Mouse (Mus musculus): Measurements from ENCODE around the gene Dennd2a.

The Dennd2a gene

GRCm38 (mm10) chr6:39555648-39555945, 2.1 kb downstream of the Dennd2a start:
- DNase-seq, result no peak

- DNase-seq, result no peak
Measured at GRCm38 (mm10) chr6:39554888-39555647, 2.6 kb downstream of the Dennd2a start.

- DNase-seq, result peak; percentile 27
Measured at GRCm38 (mm10) chr6:39551981-39552636, 5.6 kb downstream of the Dennd2a start.

- DNase-seq, result no peak
Measured at GRCm38 (mm10) chr6:39548030-39548429, 9.6 kb downstream of the Dennd2a start.

GRCm38 (mm10) chr6:39545474-39545873, 12.2 kb downstream of the Dennd2a start:
- no peak for DNase-seq

DNA sequence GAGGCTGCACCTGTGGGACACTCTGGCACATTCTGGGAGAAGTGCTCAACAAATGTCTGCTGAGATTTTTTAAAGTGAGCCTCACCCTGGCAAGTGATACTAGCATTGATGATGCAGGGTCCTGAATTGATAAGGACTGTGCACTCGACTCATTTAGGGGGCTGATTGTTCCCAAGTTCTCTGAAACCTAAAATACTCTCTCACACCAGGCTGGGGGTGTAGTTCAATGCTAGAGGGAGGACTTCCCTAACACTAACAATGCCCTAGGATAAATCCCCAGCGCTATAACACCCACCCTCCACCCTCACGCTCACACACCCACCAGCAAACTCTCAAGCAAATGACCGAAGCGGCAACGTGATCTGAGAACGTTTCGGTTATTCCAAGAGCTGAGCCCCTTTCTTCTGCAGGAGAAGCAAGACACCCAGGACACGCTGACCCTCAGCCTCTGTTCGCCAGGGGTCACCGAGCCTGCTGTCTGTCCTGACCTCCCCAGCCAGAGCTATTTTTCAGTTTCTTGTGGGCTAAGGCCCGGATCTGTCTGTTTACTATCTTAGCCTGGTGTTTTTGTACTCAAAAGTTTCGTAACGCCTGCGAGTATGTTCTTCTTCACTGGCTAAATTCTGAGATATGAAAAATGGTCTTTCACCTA, 13.8 kb downstream of the Dennd2a start:
- peak; percentile 40 for DNase-seq

DNA sequence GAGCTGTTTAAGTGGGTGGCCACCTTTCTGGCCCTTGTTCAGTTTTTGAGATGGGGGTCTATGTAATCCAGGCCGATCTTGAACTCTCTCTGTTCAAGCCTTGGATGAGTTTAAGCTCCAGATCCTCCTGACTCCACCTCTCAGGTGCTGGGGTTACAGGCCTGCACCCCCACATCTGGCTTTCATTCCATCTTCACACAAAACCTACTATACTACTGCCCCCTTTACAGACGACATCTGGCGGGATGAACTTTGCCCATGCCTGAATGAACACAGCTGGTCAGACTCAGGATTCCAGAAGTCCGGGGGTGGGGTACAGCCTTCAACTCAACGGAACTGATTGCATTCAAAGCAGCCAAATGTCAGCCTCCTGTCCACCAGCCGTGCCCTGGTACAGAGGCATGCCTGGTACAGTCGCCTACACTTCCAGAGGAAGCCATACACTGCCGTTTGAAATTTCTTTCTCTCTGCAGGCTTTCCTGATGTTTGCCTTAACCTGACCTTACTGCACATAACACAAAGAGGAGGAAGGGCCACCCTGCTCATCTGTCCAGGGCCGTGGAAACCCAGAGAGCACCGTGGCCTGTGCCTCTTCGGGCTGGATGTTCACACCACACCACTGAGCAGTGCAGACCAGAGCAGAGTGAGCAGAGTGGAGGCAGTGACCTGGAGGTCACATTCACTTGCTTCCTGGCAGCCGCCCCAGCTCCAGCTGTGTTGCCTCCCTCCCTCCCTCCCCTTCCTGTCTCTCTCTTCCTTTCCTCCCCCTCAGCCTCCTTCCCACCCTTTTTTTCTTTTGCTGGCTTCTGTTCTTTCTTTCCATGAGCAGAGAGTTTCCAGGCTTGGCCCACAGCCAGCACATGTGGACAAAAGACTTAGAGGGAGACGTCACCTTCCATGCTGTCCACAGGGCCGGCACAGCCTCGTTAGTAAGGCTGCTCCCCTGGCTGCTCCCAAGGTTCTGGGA, 14.8 kb downstream of the Dennd2a start:
- peak; percentile 83 for DNase-seq

GRCm38 (mm10) chr6:39540563-39540962, 17.1 kb downstream of the Dennd2a start:
- peak; percentile 54 for DNase-seq

DNA sequence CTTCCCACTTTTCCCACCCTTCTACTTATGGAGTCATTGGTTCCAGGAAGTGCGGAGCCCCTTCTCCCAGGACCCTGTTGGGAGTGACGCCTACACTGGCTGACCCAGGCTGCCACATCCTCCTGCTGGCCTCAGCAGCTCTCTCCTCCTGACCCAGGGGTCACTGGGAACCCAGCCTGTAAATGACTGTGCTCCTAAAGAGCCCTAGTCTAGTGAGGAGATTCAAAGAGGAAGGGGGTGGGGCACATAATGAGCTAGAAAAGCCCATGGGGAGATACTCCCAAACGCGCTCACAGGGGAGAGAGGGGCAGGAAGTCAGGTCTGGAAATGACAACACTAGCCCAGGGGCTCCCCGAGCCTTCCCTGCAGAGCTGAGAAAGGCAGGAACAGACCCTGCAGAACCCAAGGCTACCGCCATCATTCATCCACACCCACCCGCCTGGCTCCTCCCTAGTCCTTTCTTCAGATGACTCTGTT, 17.9 kb downstream of the Dennd2a start:
- DNase-seq, result peak; percentile 79

- DNase-seq, result peak; percentile 47
Measured at GRCm38 (mm10) chr6:39538227-39538626, 19.4 kb downstream of the Dennd2a start.

- DNase-seq, result no peak
Measured at GRCm38 (mm10) chr6:39537276-39537675, 20.4 kb downstream of the Dennd2a start.

DNA sequence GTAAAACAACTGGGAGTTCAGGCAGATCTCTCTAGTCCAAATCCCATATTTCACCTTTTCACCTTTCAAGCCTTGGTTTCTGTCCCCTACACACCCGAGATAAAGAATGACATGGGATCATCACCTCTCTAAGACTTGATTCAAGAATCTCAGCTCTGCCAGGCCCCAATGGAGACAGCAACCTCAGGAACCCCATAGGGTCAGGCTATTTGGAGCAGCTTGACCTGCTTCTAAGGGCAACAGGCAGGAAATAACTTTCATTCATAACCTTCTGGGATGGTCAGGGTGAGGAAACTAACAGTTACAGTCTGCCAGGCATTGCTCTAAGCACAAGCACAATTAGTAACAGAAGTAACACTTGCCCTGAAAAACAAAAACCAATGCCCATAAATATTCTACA, 21.0 kb downstream of the Dennd2a start:
- DNase-seq, result no peak

GRCm38 (mm10) chr6:39534944-39535343, 22.7 kb downstream of the Dennd2a start:
- no peak for DNase-seq

DNA sequence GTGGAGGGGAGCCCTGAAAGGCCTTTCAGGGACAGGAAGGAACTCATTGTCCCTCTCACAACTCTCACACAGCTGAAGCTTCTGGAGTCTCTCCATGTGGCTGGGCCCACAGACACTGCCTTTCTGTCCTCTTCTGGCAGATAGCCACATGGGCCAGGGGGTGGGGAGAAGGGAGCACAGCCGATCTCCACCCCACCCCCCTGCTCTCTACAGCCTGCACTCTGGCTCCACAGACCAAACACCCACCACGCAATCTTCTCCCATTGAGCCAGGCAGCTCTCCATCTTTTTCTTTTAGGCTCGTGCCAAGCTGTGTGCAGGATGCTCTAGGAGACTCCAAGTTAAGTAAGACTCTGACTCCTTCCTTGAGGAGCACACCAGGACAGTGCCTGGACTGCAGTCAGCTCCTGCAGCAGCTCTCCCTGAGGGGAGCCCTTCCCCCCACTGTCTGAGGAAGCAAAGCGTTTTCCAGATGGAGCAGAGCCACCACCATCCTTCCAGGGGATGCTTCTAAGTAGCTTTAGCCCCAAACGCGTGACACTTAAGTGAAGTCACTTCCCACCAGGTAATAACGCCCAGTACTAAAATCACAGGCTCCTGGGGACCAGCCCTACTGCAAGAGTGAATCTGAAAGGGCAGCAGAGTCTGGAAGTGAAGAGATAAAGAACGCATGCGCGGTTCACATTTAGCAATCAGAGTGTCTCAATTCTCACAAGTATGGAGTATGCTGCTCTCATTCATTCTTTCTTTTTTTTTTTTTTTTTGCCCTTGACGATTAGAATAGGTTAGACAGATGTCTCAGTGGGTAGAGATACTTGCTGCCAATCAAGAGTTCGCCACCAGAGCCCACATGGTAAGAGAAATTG, 28.8 kb downstream of the Dennd2a start:
- DNase-seq, result peak; percentile 52

- DNase-seq, result no peak
Measured at GRCm38 (mm10) chr6:39527811-39528210, 29.9 kb downstream of the Dennd2a start.

DNA sequence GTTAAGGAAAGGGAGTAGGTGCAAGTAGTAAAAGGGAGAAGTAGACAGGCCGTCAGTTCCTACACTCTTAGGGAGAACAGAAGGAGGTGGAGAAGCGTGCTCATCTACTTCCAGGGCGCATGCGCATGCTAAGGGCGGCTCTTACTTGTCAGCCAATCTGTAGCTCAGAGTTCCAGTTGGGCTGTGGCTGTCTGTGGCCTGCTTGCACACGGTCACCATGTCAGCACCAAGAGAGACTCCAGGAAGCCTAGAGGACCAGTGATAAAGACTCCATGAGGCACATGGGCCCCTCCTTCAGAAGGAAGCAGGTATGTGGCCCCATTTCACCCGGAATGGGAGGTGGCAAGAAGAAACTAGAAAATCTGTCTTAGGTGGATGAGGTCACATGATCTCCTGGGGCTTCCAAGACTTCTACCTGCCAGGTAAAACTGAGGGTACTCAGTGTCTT, 30.3 kb downstream of the Dennd2a start:
- no peak for DNase-seq

GRCm38 (mm10) chr6:39526797-39527196, 30.9 kb downstream of the Dennd2a start:
- DNase-seq, result no peak

- no peak for DNase-seq
Measured at GRCm38 (mm10) chr6:39523161-39523560, 34.5 kb downstream of the Dennd2a start.

- no peak for DNase-seq
Measured at GRCm38 (mm10) chr6:39522425-39522824, 35.2 kb downstream of the Dennd2a start.

DNA sequence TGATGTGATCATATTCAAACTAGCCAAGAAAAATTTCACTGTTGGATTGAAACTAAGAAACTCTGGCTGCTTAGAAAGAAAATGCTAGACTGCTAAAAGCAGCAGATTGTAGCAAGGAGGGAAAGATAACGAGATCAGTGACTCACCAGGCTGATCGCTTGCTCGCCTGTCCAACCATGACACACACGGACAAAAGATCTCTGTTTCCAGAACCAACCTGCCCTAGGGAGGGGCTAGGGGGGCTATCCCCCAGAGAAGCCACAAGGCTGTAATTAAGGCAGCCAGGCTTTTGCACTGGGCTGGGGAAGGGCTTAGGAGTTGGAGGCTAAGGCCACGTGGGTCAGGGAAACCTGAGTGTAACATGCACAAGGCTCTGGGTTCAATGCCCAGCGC, 41.9 kb downstream of the Dennd2a start:
- DNase-seq, result peak; percentile 66

DNA sequence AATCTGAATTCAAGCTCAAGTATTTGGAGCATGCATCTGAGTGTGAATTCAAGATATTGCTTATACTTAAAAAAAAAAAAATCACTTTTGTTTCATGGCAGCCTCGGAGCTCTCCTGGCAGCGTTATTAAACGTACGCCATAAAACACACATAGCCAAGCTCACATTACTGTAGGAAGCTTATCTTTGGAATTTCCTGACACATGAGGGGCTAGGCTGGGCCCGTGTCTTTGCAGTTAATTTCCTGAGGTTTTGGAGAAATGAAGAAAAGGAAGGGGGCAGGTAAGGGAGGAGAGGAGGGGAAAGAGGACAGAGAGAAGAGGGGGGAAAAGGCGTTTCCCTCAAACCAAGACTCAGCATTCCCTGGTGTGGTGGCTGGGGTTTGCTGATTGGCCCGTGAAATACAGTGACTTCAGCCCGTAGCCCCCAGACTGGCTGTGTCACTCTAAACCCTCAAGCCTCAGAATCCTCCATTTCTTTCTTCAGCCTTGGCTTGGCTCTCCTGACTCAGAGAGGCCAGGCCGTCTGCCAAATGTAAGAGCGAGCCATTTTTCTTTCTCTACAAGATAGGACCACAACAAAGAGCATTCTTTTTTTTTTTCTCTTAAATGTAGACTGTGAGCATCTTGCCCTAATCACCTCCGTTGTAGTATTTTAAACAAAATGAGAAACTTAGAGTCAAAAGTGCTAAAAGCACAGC, 42.5 kb downstream of the Dennd2a start:
- peak; percentile 39 for DNase-seq

Measured in embryo, embryonic 11 days (tissue).